Mouse (Mus musculus) hindbrain, embryonic 16.5 days (tissue): ENCODE results near the gene Olfr1014. TPM values are rescaled to one million over a fixed set of nuclear protein-coding genes. Genes with fewer than 3 reads are reported as not detected.

Experiments used
- polyA plus RNA-seq: library from polyadenylated mRNA; unstranded; fragments of >200 nt; fragmentation: Nextera tagmentation; extraction: Ambion mirVana; gene quantifications from 2 replicates; pipeline ENCODE4 v1.2.1, GENCODE M21; 2015

Gene Olfr1014
- polyA plus RNA-seq, 1 experiment from 2014 or later = not detected

Other genes with a start within 250 kb of the Olfr1014 start
- gene Olfr996, start 193.5 kb upstream of the Olfr1014 start, polyA plus RNA-seq = not detected in 2 replicates
- gene Olfr998, start 183.8 kb upstream of the Olfr1014 start, polyA plus RNA-seq = not detected in 2 replicates
- gene Olfr1000, start 160.8 kb upstream of the Olfr1014 start, polyA plus RNA-seq = not detected in 2 replicates
- not detected in 2 replicates for gene Olfr1002, start 122.0 kb upstream of the Olfr1014 start, polyA plus RNA-seq
- not detected in 2 replicates for gene Olfr154, start 108.3 kb upstream of the Olfr1014 start, polyA plus RNA-seq
- gene Olfr1006, start 93.9 kb upstream of the Olfr1014 start, polyA plus RNA-seq = not detected in 2 replicates
- not detected in 2 replicates for gene Olfr1008, start 83.3 kb upstream of the Olfr1014 start, polyA plus RNA-seq
- not detected in 2 replicates for gene Olfr1009, start 57.3 kb upstream of the Olfr1014 start, polyA plus RNA-seq
- gene Olfr1012, start 9.9 kb upstream of the Olfr1014 start, polyA plus RNA-seq = not detected in 2 replicates
- not detected in 2 replicates for gene Olfr1013, start 5.6 kb upstream of the Olfr1014 start, polyA plus RNA-seq
- not detected in 2 replicates for gene Olfr1015, start 9.3 kb downstream of the Olfr1014 start, polyA plus RNA-seq
- gene Olfr1016, start 29.8 kb downstream of the Olfr1014 start, polyA plus RNA-seq = not detected in 2 replicates
- gene Olfr1018, start 45.8 kb downstream of the Olfr1014 start, polyA plus RNA-seq = not detected in 2 replicates
- gene Olfr1019, start 72.8 kb downstream of the Olfr1014 start, polyA plus RNA-seq = not detected in 2 replicates
- not detected in 2 replicates for gene Olfr1020, start 74.3 kb downstream of the Olfr1014 start, polyA plus RNA-seq
- gene Olfr1022, start 95.9 kb downstream of the Olfr1014 start, polyA plus RNA-seq = not detected in 2 replicates
- not detected in 2 replicates for gene Olfr1023, start 112.9 kb downstream of the Olfr1014 start, polyA plus RNA-seq
- gene Olfr1024, start 132.3 kb downstream of the Olfr1014 start, polyA plus RNA-seq = not detected in 2 replicates
- not detected in 2 replicates for gene Olfr1025-ps1, start 142.5 kb downstream of the Olfr1014 start, polyA plus RNA-seq
- gene Olfr1026, start 148.8 kb downstream of the Olfr1014 start, polyA plus RNA-seq = not detected in 2 replicates
- not detected in 2 replicates for gene Olfr1028, start 177.7 kb downstream of the Olfr1014 start, polyA plus RNA-seq
- not detected in 2 replicates for gene Olfr1029, start 201.2 kb downstream of the Olfr1014 start, polyA plus RNA-seq
- gene Olfr1030, start 206.6 kb downstream of the Olfr1014 start, polyA plus RNA-seq = not detected in 2 replicates
- not detected in 2 replicates for gene Olfr1031, start 217.6 kb downstream of the Olfr1014 start, polyA plus RNA-seq
- gene Olfr1032, start 232.8 kb downstream of the Olfr1014 start, polyA plus RNA-seq = not detected in 2 replicates
- 0.69 TPM in 2 replicates for gene Olfr1033, start 247.9 kb downstream of the Olfr1014 start, polyA plus RNA-seq